Mouse (Mus musculus): ENCODE measurements around the gene Ccdc69.
A peak's percentile ranks its signal among the peaks of the same experiment; 100 is the strongest.

The Ccdc69 gene

DNA sequence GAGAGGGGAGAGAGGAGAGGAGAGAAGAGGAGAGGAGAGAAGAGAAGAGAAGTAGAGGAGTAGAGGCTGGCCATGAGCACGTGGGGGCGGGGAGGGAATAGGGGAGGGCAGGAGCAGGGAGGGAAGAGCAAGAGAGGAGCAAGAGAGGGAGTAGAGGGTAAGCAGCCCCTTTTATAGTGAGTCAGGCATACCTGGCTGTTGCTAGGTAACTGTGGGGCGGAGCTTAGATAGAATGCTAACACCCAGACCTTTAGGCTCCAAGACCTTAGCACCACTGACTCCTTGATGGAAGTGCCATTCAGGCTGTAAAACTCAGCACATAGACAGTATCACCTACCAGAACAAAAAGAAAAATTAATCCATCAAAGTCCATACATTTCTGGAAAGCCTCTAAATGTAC, 41.3 kb downstream of the Ccdc69 start:
- DNase-seq (ENCODE audit: low read depth): peak; percentile 49

DNA sequence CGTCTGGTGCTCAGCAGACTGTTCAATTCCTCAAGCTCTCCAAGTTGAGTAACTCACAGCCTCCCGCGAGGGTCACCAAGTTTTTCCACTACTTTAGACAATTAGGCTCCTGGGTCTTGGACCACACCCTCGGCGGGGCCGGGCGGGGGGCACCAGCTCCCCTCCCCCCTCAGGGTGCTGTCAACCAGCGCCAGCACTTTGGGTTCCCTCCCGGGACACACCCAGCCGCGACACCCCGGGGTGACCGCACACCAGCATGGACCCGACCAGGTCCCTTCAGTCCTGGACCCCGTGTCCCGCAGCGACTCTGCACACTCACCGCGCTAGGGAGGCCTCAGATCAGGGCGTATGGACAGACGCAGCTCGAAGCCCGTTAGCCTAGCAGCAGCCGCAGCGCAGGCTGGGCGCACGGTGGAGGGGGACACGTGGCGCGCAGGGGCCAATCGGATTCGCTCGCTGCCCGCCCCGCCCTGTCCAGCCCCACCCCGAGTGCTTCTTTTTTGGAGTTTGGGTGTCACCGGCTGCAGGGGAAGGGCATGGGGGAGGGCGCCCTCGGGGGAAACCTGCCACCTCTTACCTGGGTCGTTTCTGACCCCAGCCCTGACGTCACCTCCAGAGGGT, 44.8 kb downstream of the Ccdc69 start, which contains the start of gene Anxa6:
Anxa6 (minus strand) TSS at position 406 of the 621 bp plus-strand sequence.
- peak; percentile 94 for DNase-seq (ENCODE audit: low read depth)

DNA sequence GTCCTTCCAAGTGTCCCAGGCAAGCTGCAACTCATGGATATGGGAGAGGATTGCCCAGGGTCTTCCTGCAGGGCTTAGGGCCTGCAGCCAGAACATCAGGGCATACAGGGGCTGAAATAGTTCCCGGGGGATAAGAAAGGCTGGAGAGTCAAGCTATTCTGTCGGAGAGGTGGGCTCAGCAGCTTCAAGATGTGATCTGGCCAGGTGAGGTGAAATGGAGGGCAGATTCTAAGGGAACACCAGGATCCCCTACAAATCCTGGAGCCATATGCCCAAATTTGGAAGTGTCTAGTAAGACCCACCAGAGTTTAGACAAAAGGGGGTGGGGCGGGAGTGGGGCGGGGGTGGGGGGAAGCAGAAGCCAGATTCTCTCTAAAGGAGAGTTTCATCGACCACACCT, 45.6 kb downstream of the Ccdc69 start:
- DNase-seq (ENCODE audit: low read depth): peak; percentile 58

DNA sequence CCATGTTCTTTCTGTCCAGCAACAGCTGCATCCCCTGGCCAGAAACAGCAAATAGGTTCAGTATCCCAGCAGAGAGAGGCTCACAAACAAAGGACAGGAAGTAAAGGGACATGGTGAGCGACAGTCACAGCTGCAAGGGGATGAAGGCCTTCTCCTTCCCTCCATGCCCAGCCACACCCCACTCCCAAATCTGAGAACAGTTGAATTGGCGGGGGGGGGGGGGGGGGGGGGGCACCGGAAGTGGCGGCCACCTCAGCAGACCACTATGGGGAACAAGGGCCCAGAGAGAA, 46.0 kb downstream of the Ccdc69 start:
- peak; percentile 56 for DNase-seq (ENCODE audit: low read depth)

DNA sequence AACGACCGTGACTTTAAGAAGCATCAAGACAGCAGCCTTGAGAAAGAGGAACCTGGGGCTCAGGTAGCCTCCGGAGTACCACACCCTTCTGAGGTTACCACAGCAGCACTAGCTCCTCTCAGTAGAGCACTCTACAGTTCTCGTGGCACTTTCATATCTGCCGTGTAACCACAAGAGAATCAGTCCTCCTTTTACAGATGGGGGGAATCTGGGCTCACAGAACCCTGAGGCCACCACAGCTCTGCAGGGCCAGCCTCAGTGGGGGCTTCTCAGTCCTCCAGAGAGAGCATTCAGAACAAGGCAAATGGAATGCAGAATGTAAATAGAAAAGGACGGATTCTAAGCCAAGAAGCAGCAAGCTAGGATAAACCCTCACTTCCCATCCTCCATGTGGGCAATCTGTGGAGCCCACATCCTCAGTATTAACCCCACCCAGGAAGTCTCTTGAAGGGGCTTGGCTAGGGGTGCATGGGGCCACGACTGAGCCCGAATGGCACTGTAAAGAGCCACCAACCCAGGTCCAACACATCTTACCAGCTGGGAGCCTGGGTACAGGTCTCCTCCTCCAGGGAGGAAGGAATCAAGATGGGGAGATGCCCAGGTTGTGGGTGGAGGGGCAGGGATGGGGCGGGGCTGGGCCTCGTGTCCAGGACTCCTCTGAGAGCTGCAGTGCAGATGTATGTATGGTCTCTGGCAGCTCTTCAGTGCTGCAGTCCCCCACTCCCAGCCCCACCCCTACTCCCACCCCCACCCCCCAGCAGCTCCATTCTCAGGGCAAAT, 46.5 kb downstream of the Ccdc69 start:
- DNase-seq (ENCODE audit: low read depth): peak; percentile 86

DNA sequence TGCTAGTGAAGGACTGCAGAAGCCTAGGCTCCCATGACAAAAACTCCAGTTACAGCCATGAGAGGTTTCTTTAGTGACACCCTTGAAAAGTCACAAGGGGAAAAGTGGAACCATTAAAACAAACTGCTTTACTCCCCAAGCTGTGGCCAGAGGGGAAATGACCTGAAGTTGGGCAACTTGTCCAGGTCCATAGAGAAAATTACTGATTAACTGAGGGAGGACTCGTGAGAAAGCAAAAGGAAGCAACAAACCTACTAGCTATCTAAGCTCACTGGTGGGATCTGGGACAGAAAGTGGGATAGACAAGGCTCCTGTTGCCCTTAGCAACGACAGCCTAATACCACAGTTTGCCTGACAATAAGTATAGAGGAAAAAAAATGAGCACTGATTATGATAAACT, 49.4 kb downstream of the Ccdc69 start:
- no peak for DNase-seq (ENCODE audit: low read depth)

DNA sequence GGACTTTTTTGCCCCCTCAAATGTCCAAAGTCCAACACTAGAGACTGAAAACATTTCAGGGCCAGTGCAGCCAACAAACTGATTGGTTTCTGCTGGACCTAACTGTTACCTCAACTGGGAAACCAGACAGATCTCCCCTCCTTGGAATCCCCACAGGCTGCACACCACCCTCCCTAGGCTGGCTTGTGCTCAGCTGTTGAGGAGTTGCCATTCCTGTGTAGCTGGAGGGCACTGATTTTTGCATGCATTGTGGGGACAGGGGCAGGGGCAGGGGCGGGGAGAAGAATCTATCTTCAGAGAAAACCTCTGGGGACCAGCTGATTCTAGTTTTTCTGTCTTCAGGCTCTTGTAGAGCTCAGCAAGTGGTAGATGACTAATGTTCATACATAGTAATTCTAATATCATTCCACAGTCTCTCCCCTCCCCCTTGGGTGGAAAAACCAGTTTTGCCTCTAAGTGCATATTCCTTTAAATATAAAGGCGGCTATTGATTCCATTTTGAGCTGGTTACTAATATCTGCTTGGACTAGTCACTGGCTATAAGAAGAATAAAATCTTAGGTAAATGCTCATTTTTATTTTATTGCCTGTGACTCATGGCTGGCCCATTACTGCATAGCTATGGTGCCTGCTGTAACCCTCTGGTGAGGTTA, 50.6 kb downstream of the Ccdc69 start:
- DNase-seq (ENCODE audit: low read depth): no peak

DNA sequence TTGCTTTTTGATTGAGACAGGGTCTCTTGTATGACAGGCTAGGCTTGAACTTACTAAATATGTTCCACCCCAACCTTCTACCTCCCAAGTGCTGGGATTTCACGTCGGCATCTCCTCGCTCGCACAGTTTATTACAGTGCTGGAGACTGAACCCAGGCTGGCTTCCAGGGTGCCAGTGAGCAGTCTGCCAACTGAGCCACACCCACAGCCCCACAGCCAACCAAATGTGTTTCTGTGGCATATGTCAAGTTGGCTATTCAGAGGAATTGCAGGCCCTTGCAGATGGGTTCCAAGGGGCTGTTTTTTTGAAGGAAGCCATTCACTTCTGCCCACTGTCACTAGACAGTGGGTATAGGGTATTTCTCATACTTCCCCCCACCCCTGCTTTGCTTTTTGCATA, 52.0 kb downstream of the Ccdc69 start:
- DNase-seq (ENCODE audit: low read depth): peak; percentile 58

DNA sequence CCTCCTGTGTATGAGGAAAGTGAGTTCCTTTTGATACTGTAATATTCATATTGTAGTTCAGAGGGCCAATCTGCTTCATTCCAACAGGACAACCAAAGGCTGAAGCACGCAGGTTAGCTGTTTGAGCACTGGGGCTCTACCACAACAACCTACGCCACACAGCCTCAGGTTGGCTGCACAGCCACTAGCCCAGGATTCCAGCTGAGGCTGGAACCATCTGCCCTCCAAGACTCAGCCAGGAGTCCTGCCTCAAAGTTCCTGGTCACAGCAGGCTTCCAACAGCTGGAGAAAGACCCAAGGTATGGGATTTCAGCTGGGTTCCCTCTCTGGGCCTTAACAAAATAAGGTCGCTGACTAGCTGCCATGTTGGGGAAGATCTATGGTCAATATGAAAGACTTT, 54.3 kb downstream of the Ccdc69 start:
- no peak for DNase-seq (ENCODE audit: low read depth)

DNA sequence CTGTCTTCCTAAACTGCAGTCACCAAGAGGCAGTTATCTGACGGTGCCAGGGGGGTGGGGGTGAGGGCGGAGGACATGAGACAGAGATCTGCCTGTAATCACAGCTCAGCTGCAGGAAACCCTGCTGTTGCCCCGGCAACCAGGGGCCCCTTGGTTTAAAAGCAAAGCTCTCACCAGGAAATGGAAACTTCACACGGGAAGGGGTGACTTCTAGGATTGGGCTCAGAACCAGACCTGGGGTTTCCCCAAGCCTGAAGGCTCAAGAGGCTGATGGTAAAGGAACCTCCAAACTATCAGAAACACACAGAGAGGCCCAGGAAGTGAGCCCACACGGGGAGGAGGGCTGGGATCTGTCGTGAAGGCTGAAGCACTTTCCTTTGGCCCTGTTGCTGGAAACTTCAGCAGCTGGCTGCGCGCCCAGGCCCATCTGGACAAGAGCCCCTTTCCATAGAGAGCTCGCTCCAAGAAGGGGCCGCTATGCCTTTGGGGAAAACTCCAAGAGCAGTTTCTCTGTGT, 54.8 kb downstream of the Ccdc69 start:
- peak; percentile 99 for DNase-seq (ENCODE audit: low read depth)

DNA sequence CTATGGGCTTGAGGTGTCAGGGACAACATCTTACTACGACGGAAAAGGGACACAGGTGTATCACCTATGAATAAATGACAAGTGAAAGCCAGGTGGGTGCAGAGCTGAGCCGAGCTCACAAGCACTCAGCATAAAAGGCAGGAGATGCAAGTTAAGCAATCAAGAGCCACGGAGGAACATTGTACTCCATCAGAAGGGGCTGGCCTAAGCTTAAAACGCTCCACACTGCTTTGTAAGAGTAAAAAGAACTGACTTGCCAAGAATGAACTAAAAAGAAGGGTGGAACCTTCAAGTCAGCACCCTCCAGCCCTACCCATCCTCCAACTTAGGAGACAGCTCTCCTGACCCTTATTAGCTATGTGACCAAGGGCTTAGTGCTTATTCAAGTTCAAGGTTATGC, 55.4 kb downstream of the Ccdc69 start:
- DNase-seq (ENCODE audit: low read depth): no peak

DNA sequence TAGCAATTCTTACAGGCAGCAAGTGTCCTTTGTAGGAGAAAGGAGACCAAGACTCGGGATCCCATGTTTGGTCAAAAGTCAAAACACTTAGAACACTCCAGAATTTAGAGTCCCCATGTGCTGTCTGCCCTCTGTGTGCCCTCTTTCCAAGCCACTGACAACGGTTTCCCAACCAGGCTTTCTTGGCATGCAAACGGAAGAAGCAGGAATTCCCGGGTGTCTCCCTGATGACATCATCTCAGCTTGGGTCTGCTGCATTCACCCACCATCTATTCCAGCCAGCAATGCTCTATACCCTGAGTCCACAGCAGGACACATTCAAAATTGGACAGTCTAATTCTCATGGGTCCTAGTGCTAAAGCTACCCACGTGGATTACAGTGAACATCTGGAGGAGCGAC, 56.1 kb downstream of the Ccdc69 start:
- no peak for DNase-seq (ENCODE audit: low read depth)

DNA sequence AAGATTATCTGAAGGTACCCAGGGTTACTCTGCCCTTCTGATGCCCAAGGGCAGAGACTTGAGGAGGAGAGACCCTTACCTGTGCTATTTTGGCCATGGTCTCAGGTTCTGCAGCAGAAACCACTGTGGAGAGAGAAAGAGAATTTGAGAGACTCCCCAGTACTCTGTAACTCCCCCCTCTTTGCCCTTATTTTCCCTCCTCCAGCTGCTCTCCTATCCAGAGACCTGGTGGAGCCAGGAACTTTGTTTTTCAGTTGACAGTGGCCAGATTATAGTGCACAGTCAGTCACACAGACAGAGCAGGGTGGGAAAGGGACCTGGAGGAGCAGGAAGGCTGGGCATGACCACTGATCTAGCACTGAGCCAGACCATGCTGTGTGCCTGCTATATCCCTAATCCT, 56.5 kb downstream of the Ccdc69 start:
- no peak for DNase-seq (ENCODE audit: low read depth)

DNA sequence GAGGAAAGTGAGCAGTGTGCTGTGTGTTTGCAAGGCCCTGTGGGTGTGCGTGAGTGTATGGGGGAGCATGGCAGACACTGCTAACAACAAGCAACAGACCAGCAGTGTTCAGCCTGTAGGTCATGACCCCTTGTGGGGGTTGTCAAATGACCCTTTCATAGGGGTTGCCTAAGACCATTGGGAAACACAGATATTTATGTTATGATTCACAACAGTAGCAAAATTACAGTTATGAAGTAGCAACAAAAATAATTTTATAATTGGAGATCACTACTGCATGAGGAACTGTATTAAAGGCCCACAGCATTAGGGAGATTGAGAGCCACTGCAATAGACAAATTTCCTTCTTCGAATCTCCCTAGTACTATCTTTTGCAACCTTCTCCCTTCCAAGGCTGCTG, 58.2 kb downstream of the Ccdc69 start:
- no peak for DNase-seq (ENCODE audit: low read depth)

DNA sequence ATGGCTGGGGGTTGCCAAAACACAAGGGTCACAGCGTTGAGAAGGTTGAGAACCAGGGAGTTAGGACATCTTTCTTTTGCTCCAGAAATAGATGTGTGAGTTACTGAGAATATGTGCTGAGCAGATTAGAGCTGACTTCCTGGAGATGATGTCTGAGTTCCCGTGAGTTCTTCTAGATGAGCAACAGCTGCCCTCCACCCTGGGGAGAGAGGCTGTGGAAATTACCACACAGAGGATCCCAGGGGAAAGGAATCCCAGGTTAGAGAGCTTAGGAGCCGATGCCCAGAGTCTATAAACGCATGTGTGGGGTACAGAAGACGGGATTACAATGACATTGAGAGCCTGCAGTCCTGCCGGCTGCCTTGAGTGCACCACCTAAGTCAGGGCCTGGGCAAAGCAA, 59.9 kb downstream of the Ccdc69 start:
- DNase-seq (ENCODE audit: low read depth): no peak

DNA sequence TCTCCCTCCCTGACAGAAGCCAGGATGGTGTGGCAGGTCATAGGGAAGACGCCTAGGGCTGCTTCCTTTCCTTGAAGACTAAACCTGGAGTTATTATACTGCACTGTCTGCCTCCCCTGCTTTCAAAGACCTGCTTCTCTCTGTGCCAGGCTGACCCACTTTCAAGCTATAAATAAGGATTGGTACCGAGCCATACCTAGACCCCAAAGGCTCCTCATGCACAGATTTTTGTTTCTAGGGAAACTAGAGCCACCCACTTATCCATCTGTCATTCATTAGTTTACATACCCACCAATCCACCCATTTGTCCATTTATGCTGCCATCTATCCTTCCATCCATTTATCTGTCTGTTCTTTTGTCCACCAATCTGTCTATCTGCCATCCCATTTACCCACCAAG, 60.7 kb downstream of the Ccdc69 start:
- no peak for DNase-seq (ENCODE audit: low read depth)

DNA sequence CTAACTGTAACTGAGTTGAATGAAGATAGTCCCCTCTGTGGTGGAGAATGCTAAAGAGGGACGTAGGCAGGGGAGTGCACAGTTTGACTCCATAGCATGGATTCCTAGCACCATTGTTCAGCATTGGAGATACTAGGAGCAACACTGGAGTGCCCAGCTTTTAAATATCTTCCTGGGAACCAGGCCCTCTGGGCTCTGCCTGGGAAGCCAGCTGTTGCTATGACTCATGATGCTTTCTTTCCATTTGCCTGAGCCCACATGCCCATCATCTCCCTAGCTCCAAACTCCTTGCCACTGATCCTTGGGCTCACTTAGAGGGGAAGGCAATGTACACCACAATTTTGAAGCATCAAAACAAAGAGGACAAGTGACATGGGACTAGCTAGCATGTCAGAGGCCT, 61.2 kb downstream of the Ccdc69 start:
- no peak for DNase-seq (ENCODE audit: low read depth)

DNA sequence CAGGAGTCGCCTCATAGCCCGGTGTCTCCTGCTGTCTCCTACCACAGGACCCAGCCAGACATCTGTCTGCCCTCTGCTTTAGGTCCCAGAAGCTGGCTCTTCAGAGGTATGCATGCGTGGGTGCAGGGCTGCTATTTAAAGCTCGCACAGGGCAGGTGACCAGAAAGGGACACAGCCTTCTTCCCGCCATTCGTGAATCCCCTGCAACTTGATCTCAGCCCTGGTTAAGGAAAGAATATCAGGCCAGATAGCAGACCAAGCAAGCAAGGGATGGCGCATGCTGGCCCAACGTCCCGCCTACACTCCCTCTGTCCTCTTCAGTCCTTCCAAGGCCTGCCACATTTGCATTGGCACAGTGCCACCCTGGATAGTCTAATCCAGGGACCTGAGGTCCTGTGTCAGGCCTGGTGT, 62.1 kb downstream of the Ccdc69 start:
- no peak for DNase-seq (ENCODE audit: low read depth)

DNA sequence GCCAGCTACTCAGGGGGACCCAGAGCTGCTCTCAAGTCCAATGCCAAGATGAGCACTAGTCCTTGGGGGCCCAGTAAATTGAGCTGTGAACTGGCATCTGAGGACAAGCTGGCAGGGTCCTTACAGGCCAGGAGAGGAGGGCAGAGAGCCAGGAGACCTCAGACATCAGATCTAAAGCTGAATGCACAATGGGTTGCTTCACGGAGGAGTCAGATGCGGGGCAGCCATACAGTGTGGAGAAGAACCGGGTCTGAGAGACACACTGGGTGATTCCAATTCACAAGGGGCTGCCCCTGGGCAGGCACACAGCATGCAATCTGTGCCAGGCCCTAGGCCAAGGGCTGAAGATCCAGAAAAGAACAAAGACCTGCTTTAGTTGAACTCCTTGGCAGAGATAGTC, 62.7 kb downstream of the Ccdc69 start:
- no peak for DNase-seq (ENCODE audit: low read depth)

DNA sequence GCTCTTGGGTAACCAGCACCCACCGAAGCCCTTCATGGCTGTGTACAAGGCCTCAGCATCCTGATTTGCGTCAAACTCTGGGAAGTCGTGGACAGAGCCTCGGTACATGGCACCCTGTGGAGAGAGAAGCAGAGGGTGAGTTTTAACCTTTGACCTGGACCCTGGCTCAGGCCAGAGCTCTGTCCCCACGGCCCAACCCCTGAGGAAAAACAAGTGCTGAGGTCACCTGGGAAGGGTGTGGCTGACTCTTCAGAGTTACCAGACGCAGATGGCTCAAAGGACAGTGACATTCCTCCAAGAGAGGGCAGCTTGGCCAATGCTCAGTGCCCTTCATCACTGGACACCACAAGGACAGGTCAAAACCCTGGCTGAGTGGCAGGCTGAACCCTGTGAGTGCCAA, 64.1 kb downstream of the Ccdc69 start:
- no peak for DNase-seq (ENCODE audit: low read depth)

DNA sequence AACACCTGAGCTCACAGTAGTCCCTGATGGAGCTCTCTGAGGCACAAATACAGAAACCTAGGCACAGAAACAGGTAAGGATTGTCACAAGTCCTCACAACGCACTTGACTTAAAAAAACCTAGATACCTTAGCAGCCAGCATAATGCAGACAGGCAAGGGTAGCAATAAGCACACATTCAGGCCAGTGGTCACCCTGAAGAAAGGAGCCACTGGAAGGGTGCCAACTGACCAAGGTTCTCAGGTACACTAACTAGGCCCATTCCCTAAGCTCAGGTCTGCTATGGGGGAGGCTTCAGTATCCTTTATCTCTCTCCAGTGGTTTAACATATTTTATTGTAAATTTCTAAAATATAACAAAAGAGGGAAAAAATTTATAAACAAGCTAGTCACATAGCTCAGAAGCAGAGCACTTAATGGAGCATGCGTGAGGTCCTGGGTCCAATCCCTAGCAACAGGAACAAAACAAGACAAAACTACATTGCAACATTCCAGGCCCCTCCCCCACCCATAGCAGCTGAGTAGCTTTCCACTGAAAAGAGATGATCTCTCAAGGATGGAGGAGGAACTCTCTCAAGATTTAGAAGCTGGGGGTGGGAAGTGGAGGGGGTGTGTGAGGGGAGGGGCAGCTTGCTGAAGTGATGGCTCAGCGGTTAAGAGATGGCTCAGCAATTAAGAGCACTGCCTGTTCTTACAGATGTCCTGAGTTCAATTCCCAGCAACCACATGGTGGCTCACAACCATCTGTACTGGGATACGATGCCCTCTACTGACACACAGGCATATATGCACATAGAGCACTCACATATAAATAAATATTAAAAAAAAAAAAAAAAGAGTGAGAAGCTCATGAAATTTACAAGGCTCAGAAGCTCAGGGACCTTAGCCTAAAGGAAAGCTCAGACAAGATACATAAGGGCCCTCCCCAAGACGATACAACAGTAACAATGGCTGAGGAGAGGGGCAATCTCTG, 65.1 kb downstream of the Ccdc69 start:
- no peak for DNase-seq (ENCODE audit: low read depth)

DNA sequence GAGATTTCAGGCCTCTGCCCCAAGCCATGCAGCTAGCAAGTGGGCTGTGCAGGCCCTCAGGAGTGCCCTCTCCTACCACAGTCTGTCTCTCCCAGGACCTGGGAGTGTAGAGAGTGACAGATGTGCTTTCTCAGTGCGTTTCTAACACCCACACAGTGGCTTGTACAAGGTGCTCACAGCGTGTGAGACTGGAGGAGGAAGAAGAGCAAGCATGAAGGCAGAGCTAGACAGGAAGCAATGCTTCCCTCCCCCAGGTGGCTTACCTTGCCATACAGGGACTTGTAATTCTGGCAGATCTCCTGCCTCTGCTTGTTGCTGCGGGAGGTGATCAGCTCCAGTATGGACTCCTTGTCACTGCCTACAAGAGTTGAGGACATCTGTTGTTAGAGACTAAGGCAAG, 66.5 kb downstream of the Ccdc69 start:
- DNase-seq (ENCODE audit: low read depth): no peak

All from induced T-regulatory cell, adult 2 months (primary cell).